Mouse (Mus musculus): Measurements from ENCODE around the gene Olfml1. TPM values are rescaled to one million over a fixed set of nuclear protein-coding genes. Genes with fewer than 3 reads are reported as not detected.
A peak's percentile ranks its signal among the peaks of the same experiment; 100 is the strongest.

Olfml1 gene
- polyA plus RNA-seq, 1 experiment from 2014 or later, result 2.0 TPM

GRCm38 (mm10) chr7:107555906-107556305 is 11.3 kb upstream of the Olfml1 start:
- Histone ChIP-seq H3K27me3 (no peaks in the 10 kb centered on the region), H3K36me3 (no peaks in the 10 kb centered on the region), H3K27ac (no peak overlapping the region), H3K9ac (no peak overlapping the region), H3K9me3 (replicated peaks) (no peaks in the 10 kb centered on the region), H3K4me1 (replicated peaks) (no peaks in the 10 kb centered on the region), H3K4me3 (replicated peaks) (no peak overlapping the region), H3K4me2 (no peak overlapping the region)
- DNase-seq, result no peak
- no peak for ATAC-seq (ENCODE audit: low read depth)
- WGBS (ENCODE audit: insufficient replicate concordance), result 67% methylated on average over 3 of the region's 3 CpGs

DNA sequence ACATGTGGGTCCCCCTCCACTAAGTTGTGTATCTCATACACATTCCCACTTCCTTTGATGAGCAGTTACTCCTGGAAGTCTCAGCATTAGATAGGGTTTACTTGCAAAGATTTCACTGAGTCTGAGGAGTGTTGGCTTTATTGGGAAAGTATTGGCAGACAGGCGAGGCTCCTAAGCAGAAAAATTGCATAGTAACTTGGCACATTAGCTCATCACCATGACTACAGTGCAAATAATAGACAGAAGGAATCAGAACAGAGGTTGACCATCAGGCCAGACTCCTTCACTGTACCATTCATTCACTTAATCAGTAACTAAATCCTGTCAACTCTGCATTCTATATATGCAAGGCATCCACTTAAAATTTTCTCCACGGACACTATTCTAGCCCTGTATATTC is 6.6 kb upstream of the Olfml1 start:
- 56% methylated on average over 2 of the region's 2 CpGs for WGBS (ENCODE audit: insufficient replicate concordance)
- ATAC-seq (ENCODE audit: low read depth), result no peak
- no peak for DNase-seq

GRCm38 (mm10) chr7:107561584-107561983 is 5.7 kb upstream of the Olfml1 start:
- DNase-seq, result no peak
- no peak overlapping the region for H3K27ac ChIP-seq
- H3K27me3 ChIP-seq, result no peaks in the 10 kb centered on the region
- no peak for ATAC-seq (ENCODE audit: low read depth)
- no peak overlapping the region for H3K4me3 ChIP-seq (replicated peaks)
- H3K9ac ChIP-seq, result no peak overlapping the region
- WGBS (ENCODE audit: insufficient replicate concordance), result 19% methylated on average over 3 of the region's 3 CpGs
- no peak overlapping the region for H3K4me2 ChIP-seq
- no peaks in the 10 kb centered on the region for H3K9me3 ChIP-seq (replicated peaks)
- no peaks in the 10 kb centered on the region for H3K36me3 ChIP-seq
- no peaks in the 10 kb centered on the region for H3K4me1 ChIP-seq (replicated peaks)

More for the DNA sequence above, 6.6 kb upstream of the Olfml1 start:
- Histone ChIP-seq H3K4me1 (replicated peaks) (no peaks in the 10 kb centered on the region), H3K9me3 (replicated peaks) (no peaks in the 10 kb centered on the region), H3K9ac (no peak overlapping the region), H3K27me3 (no peaks in the 10 kb centered on the region), H3K36me3 (no peaks in the 10 kb centered on the region), H3K27ac (no peak overlapping the region), H3K4me2 (no peak overlapping the region), H3K4me3 (replicated peaks) (no peak overlapping the region)

DNA sequence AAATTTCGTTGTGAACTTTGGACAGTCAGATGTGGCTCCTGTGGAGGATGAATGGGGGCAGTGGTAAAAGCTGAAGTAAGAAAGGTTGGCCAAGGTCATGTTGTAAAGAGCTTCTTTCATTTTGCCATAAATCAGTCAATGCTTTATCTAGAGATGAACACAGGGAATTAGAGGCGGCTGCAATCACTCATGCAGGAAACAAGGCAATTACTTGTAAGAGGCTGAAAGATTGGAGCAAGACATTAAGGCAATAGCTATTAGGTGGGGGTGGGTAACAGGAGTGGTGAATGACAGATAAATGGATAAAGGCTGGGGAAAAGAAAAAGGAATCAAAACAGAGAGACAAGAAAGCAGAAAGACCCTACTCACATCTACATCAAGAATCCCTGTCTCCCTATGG is 3.5 kb upstream of the Olfml1 start:
- no peak for ATAC-seq (ENCODE audit: low read depth)
- Histone ChIP-seq H3K9ac (no peak overlapping the region), H3K4me2 (no peak overlapping the region), H3K4me1 (replicated peaks) (no peaks in the 10 kb centered on the region), H3K27ac (no peak overlapping the region), H3K4me3 (replicated peaks) (no peak overlapping the region), H3K36me3 (no peaks in the 10 kb centered on the region), H3K27me3 (no peaks in the 10 kb centered on the region), H3K9me3 (replicated peaks) (no peaks in the 10 kb centered on the region)
- WGBS (ENCODE audit: insufficient replicate concordance), result 54% methylated on average over 2 of the region's 2 CpGs
- no peak for DNase-seq

- Histone ChIP-seq H3K4me2 (peak overlapping the region; percentile 36), H3K27me3 (no peaks in the 10 kb centered on the region), H3K4me1 (replicated peaks) (no peaks in the 10 kb centered on the region), H3K4me3 (replicated peaks) (peak overlapping the region; percentile 16), H3K27ac (no peak overlapping the region; the same call in 1 of the 2 replicates), H3K36me3 (no peaks in the 10 kb centered on the region), H3K9me3 (replicated peaks) (no peaks in the 10 kb centered on the region), H3K9ac (no peak overlapping the region)
- 60% methylated on average over 5 of the region's 5 CpGs for WGBS (ENCODE audit: insufficient replicate concordance)
- DNase-seq (no peak), ATAC-seq (ENCODE audit: low read depth) (no peak)
Measured at GRCm38 (mm10) chr7:107567674-107568073, 428 bp downstream of the Olfml1 start.

- no peak overlapping the region for H3K9ac ChIP-seq
- H3K4me3 ChIP-seq (replicated peaks), result no peak overlapping the region
- H3K4me1 ChIP-seq (replicated peaks), result no peaks in the 10 kb centered on the region
- ATAC-seq (ENCODE audit: low read depth), result no peak
- H3K27me3 ChIP-seq, result no peaks in the 10 kb centered on the region
- H3K36me3 ChIP-seq, result no peaks in the 10 kb centered on the region
- peak overlapping the region; percentile 15; the same call in 1 of the 2 replicates for H3K4me2 ChIP-seq
- H3K9me3 ChIP-seq (replicated peaks), result no peaks in the 10 kb centered on the region
- no peak for DNase-seq
- H3K27ac ChIP-seq, result no peak overlapping the region
- WGBS (ENCODE audit: insufficient replicate concordance), result 46% methylated on average over 4 of the region's 4 CpGs
Measured at GRCm38 (mm10) chr7:107568971-107569370, 1.7 kb downstream of the Olfml1 start.

- no peak for ATAC-seq (ENCODE audit: low read depth)
- no peak overlapping the region for H3K4me3 ChIP-seq (replicated peaks)
- no peaks in the 10 kb centered on the region for H3K9me3 ChIP-seq (replicated peaks)
- H3K27ac ChIP-seq, result no peak overlapping the region
- no peaks in the 10 kb centered on the region for H3K27me3 ChIP-seq
- no peak overlapping the region for H3K4me2 ChIP-seq
- WGBS (ENCODE audit: insufficient replicate concordance), result 37% methylated on average over 2 of the region's 2 CpGs
- no peaks in the 10 kb centered on the region for H3K4me1 ChIP-seq (replicated peaks)
- no peaks in the 10 kb centered on the region for H3K36me3 ChIP-seq
- DNase-seq, result no peak
- no peak overlapping the region for H3K9ac ChIP-seq
Measured at GRCm38 (mm10) chr7:107573856-107574255, 6.6 kb downstream of the Olfml1 start.

DNA sequence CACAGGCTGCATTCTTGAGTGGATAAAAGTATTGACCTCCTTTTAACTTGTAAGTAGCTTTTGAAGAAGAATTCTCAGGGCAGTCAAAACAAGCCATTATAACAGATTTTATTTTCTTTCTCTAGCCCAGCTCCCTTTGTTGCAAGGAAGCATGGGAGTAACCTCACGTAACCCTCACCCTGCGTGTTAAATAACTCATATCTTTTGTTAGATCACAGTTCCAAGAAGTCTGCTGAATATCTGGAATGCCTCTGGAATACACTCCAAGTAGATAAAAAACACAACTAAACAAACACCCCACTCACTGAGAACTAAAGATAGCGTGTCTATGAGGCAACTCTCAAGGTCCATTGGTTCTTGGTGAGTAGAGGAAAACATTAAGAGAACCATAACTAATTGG is 7.0 kb downstream of the Olfml1 start:
- no peak overlapping the region for H3K4me2 ChIP-seq
- no peak overlapping the region for H3K4me3 ChIP-seq (replicated peaks)
- H3K36me3 ChIP-seq, result no peaks in the 10 kb centered on the region
- no peaks in the 10 kb centered on the region for H3K27me3 ChIP-seq
- H3K9me3 ChIP-seq (replicated peaks), result no peaks in the 10 kb centered on the region
- no peak overlapping the region for H3K27ac ChIP-seq
- DNase-seq (no peak), ATAC-seq (ENCODE audit: low read depth) (no peak)
- no peak overlapping the region for H3K9ac ChIP-seq
- 59% methylated on average over 3 of the region's 3 CpGs for WGBS (ENCODE audit: insufficient replicate concordance)
- H3K4me1 ChIP-seq (replicated peaks), result no peaks in the 10 kb centered on the region

- Histone ChIP-seq H3K4me1 (replicated peaks) (peaks cover 17% of the 10 kb centered on the region), H3K4me3 (replicated peaks) (no peak overlapping the region), H3K27me3 (no peaks in the 10 kb centered on the region), H3K4me2 (no peak overlapping the region), H3K27ac (no peak overlapping the region), H3K9me3 (replicated peaks) (no peaks in the 10 kb centered on the region), H3K36me3 (no peaks in the 10 kb centered on the region), H3K9ac (no peak overlapping the region)
- DNase-seq (no peak), ATAC-seq (ENCODE audit: low read depth) (no peak)
- WGBS (ENCODE audit: insufficient replicate concordance), result 51% methylated on average over 2 of the region's 2 CpGs
Measured at GRCm38 (mm10) chr7:107592641-107593040, 25.4 kb downstream of the Olfml1 start.

GRCm38 (mm10) chr7:107593904-107594303 is 26.7 kb downstream of the Olfml1 start:
- DNase-seq (no peak), ATAC-seq (ENCODE audit: low read depth) (no peak)
- Histone ChIP-seq H3K4me2 (peak overlapping the region; percentile 77), H3K36me3 (no peaks in the 10 kb centered on the region), H3K4me1 (replicated peaks) (peaks cover 20% of the 10 kb centered on the region), H3K9me3 (replicated peaks) (no peaks in the 10 kb centered on the region), H3K27ac (peak overlapping the region; percentile 66; the same call in 1 of the 2 replicates), H3K9ac (no peak overlapping the region), H3K27me3 (no peaks in the 10 kb centered on the region), H3K4me3 (replicated peaks) (peak overlapping the region; percentile 58; the same call in 1 of the 2 replicates)
- WGBS (ENCODE audit: insufficient replicate concordance), result 10% methylated on average over 7 of the region's 7 CpGs

- Histone ChIP-seq H3K36me3 (no peaks in the 10 kb centered on the region), H3K4me1 (replicated peaks) (peaks cover 20% of the 10 kb centered on the region), H3K9ac (peak overlapping the region; percentile 54), H3K4me2 (peak overlapping the region; percentile 77), H3K4me3 (replicated peaks) (peak overlapping the region; percentile 58), H3K27ac (peak overlapping the region; percentile 66), H3K9me3 (replicated peaks) (no peaks in the 10 kb centered on the region), H3K27me3 (no peaks in the 10 kb centered on the region)
- peak; percentile 18 for DNase-seq
- WGBS (ENCODE audit: insufficient replicate concordance), result 2% methylated on average over 16 of the region's 16 CpGs
- ATAC-seq (ENCODE audit: low read depth), result peak; percentile 62
Measured at GRCm38 (mm10) chr7:107594325-107594856, 27.1 kb downstream of the Olfml1 start.

DNA sequence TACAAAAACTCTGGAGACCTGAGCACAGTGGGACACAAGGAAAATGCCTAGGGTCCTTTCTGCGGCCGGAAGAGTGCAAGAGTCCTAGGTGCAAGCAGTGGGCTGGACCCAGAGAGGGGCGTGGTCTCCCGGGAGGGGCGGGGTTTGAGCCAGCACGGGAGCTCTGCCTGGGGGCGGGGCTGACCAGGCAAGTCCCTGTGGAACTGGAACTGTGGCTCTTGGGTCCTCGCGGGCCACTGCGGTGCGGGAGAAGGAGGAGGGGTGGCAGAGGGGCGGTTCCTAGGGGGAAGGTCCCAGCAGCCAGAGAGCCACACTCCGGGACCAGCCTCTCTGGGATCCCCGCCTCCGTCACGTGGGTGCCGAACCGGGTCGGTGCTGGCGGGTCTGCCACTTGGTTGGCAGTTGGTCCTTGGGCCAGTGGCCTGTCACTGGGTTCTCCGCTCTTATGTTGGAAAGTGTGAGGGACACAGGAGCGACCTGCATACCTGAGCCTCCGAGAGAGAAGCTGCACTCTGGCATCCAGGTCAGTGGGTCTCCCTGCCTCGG is 27.7 kb downstream of the Olfml1 start, which contains the start of gene Ppfibp2:
Gene Ppfibp2, plus strand, starts transcription at position 351 of the 546 bp plus-strand sequence.
- H3K9me3 ChIP-seq (replicated peaks), result no peaks in the 10 kb centered on the region
- H3K4me1 ChIP-seq (replicated peaks), result peaks cover 20% of the 10 kb centered on the region
- DNase-seq, result peak; percentile 87
- no peaks in the 10 kb centered on the region for H3K36me3 ChIP-seq
- WGBS (ENCODE audit: insufficient replicate concordance), result under 1% methylated on average over 24 of the region's 24 CpGs
- H3K4me3 ChIP-seq (replicated peaks), result peak within 1 kb of the TSS; percentile 58
- peak within 1 kb of the TSS; percentile 66 for H3K27ac ChIP-seq
- H3K9ac ChIP-seq, result peak within 1 kb of the TSS; percentile 54
- peak; percentile 94 for ATAC-seq (ENCODE audit: low read depth)
- no peaks in the 10 kb centered on the region for H3K27me3 ChIP-seq
- H3K4me2 ChIP-seq, result peak within 1 kb of the TSS; percentile 77
